Mouse (Mus musculus): ENCODE data around the gene Ncapg2. TPM values are rescaled to one million over a fixed set of nuclear protein-coding genes. Genes with fewer than 3 reads are reported as not detected.

Ncapg2 gene
- 2.9 TPM for polyA plus RNA-seq (2017; shearing (Covaris generic))

GRCm38 (mm10) chr12:116405045-116405835 is at the start of gene Ncapg2:
Gene Ncapg2 (plus strand): TSS chr12:116405402.

DNA sequence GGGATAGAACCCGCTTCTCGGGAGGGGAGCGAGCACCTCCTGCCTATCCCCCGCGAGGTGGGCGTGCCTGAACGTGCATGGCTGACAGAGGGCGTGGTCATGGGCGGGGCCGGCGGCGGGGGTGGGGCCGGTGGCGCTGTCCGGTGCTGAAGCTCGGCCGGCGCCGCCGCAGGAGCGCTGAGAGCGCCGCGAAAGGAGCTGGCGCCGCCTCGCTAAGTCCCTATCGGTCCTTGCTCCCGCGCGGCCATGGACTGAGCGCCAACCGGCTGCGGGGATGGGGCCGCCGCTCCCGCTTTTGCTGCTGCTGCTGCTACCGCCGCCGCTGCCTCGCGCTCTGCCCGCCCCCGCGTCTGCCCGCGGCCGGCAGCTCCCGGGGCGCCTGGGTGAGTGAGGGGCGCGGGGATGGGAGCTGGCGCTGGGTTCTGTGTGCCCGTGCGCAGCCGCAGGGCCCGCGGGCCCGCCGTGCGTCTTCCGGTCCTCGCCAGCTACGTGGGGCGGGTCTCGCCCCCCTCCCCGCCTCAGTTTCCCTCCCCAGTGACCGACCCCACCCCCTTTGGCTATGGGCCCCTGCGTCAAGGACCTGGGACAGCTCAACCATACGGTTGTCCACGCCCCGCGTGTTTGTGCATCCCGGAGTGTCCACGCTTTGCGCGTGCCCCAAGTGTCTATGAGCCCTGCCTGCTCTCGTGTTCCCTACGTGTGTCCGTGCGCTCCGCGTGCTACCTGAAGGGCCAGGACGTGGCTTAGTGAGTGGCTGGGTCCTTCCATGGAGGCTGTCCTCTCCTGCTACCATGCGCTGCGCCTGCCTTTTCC is 80.6 kb downstream of the Ncapg2 start, which contains the start of gene Ptprn2:
Gene Ptprn2, plus strand, starts transcription at position 130 of the 813 bp plus-strand sequence.

Other genes starting within 250 kb of the Ncapg2 start
- 0.41 TPM for gene Wdr60, start 142.4 kb upstream of the Ncapg2 start, polyA plus RNA-seq (2017; shearing (Covaris generic))
- not detected for gene Gm11027, start 130.0 kb upstream of the Ncapg2 start, polyA plus RNA-seq (2017; shearing (Covaris generic))
- 210 TPM for gene Esyt2, start 124.2 kb upstream of the Ncapg2 start, polyA plus RNA-seq (2017; shearing (Covaris generic))
- 0.28 TPM for gene Ptprn2, start 80.3 kb downstream of the Ncapg2 start, polyA plus RNA-seq (2017; shearing (Covaris generic))

Measured in effector memory CD4-positive, alpha-beta T cell, adult 7 months (primary cell).